Mouse (Mus musculus) brain, embryonic 14.5 days (tissue): ENCODE results near the gene Cphx2.
"Not testable (repeated sequence)": the region's sequence is repeated elsewhere in the genome, so short reads cannot be mapped to it uniquely, and the experiment has no call there.

Experiments
- CTCF ChIP-seq: fragments of 200-500 bp; IDR thresholded peaks from 2 replicates; pipeline ENCODE4 v1.5.1; 2012; ENCODE audit warnings: inconsistent platforms, mild to moderate bottlenecking, moderate library complexity, borderline replicate concordance; ENCODE audit not compliant: insufficient read depth, insufficient read length; ENCODE audit errors: extremely low read depth
- POLR2A ChIP-seq: fragments of 200-500 bp; IDR thresholded peaks from 2 replicates; pipeline ENCODE4 v1.6.1; 2012; ENCODE audit warnings: mild to moderate bottlenecking, inconsistent platforms, borderline replicate concordance; ENCODE audit not compliant: poor library complexity, insufficient read depth, insufficient read length, severe bottlenecking; ENCODE audit errors: extremely low read depth

GRCm38 (mm10) chr14:26118550-26119000 is 37.3 kb downstream of the Cphx2 start:
- not testable (repeated sequence) for TF ChIP-seq CTCF, POLR2A
